Mouse (Mus musculus) E14TG2a.4 (cell line): ENCODE measurements around the gene Ccdc88c.

Experiments
- H3K27me3 ChIP-seq: 2 replicates; pipeline ENCODE4 v1.6.1; 2014; ENCODE audit warnings: low read length, control low read depth; ENCODE audit not compliant: insufficient read depth
- H3K36me3 ChIP-seq: 2 replicates; pipeline ENCODE4 v1.6.1; 2014; ENCODE audit warnings: low read length, control low read depth; ENCODE audit not compliant: insufficient read depth
- H3K4me1 ChIP-seq: replicated peaks from 2 replicates; pipeline ENCODE4 v1.6.1; 2014; ENCODE audit warnings: low read depth, low read length, control low read depth
- H3K4me3 ChIP-seq: replicated peaks from 2 replicates; pipeline ENCODE4 v1.5.1; 2014; ENCODE audit warnings: mild to moderate bottlenecking, low read length
- H3K9me3 ChIP-seq: 2 replicates; pipeline ENCODE4 v1.6.1; 2014; ENCODE audit warnings: low read length, control low read depth
- CTCF ChIP-seq: conservative IDR thresholded peaks from 2 replicates; pipeline ENCODE4 v1.5.1; 2014; ENCODE audit warnings: low read length
- NANOG ChIP-seq: IDR thresholded peaks from 2 replicates; pipeline ENCODE4 v1.6.1; 2014; ENCODE audit warnings: borderline replicate concordance, low read length, mixed read lengths
- POU5F1 ChIP-seq: IDR thresholded peaks from 2 replicates; pipeline ENCODE4 v1.6.1; 2014; ENCODE audit warnings: low read length, borderline replicate concordance

The Ccdc88c gene

DNA sequence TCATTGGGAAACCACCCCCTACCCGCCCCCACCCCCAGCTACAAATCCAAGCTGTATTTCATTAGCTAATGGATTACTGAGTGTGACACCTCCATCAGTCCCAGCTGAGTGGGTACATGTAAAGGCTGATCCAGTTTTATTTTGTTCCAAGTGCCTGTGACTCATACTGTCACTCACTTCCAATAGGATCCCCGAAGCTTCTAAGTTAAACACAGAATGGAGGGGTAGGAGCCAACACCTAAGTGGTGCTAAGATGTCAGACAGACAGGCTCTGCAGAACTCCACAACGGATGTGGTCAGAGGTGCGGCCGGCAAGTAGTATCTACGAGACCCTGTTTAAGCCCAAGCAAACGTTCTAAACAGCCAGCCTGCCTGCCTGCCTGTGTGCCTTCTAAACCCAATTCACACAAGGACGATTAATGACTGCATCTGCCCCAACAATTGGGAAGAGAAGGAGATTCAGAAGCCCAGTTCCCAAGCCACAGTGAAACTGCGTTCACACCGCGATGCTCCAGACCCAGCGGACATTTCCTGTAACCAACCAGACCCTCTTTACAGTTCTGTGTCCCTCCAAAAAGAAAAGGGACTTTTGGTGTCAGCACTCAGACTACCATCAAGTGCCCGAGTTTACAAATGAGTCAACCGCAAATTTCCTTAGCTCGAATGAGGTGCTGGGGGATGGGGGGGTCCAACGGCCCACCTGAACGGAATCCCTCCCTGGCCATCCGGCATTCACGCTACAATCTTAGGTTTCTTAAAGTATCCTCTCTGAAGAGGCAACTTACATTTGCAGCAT is 1.2 kb downstream of the Ccdc88c start:
- TF ChIP-seq NANOG = no peak
- no peak for TF ChIP-seq POU5F1
- TF ChIP-seq CTCF = no peak
- Histone ChIP-seq H3K4me3 (peak overlapping the region; percentile 95), H3K27me3 (no peaks in the 10 kb centered on the region; the same call in 1 of the 2 replicates), H3K4me1 (peaks cover 57% of the 10 kb centered on the region), H3K9me3 (no peaks in the 10 kb centered on the region), H3K36me3 (peaks cover 25% of the 10 kb centered on the region)

DNA sequence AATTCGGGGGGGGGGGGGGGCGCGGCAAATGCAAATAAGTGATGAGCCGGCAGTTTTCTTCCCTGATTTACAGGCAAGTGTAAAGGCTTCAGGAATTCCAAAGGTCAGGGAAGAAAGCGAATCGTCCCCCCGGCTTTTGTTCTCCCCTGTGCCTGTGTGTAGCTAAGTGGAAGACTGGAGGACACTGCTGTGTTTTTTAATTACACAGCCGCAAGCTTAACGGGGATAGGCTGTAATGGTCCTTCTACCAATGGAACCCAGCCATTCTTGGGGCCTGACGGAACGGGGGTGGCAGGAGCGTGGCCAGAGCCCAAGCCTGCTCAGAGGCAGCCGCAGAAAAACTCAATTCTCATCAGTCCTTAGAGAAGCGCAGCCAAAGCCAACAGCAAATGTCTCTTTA is 1.9 kb downstream of the Ccdc88c start:
- Histone ChIP-seq H3K9me3 (no peaks in the 10 kb centered on the region), H3K4me3 (peak overlapping the region; percentile 95), H3K27me3 (no peaks in the 10 kb centered on the region; the same call in 1 of the 2 replicates), H3K4me1 (peaks cover 64% of the 10 kb centered on the region), H3K36me3 (peaks cover 32% of the 10 kb centered on the region)
- no peak for TF ChIP-seq NANOG
- TF ChIP-seq POU5F1 = no peak
- no peak for TF ChIP-seq CTCF

DNA sequence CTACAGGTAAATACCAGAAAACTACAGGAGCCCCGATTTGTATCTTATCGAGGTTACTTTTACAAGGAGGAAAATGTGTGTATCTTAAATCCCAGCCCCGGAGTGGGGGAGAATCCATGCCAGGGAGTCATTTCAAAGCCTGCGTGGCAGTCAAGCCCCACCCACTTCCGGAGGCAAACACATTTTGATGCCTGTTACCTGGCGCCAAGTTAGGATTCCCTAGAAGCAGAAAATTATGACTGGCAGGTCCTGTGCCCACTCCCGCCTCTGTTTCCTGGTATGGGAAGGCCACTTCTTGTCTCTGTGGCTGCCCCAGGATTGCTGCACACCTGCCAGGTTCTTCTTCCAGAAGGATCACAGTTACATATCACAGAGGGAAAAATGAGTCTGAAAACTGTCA is 2.3 kb downstream of the Ccdc88c start:
- Histone ChIP-seq H3K27me3 (no peaks in the 10 kb centered on the region; the same call in 1 of the 2 replicates), H3K9me3 (no peaks in the 10 kb centered on the region), H3K36me3 (peaks cover 37% of the 10 kb centered on the region), H3K4me3 (peak overlapping the region; percentile 95; the same call in 1 of the 2 replicates), H3K4me1 (peaks cover 68% of the 10 kb centered on the region)
- TF ChIP-seq POU5F1 = no peak
- TF ChIP-seq CTCF = no peak
- no peak for TF ChIP-seq NANOG

- no peaks in the 10 kb centered on the region; the same call in 1 of the 2 replicates for H3K27me3 ChIP-seq
- H3K9me3 ChIP-seq = no peaks in the 10 kb centered on the region
- H3K4me3 ChIP-seq = peak overlapping the region; percentile 95; the same call in 1 of the 2 replicates
- H3K4me1 ChIP-seq = peaks cover 73% of the 10 kb centered on the region
- peaks cover 42% of the 10 kb centered on the region for H3K36me3 ChIP-seq
- TF ChIP-seq CTCF (no peak), NANOG (no peak), POU5F1 (no peak)
Observed at GRCm38 (mm10) chr12:101026025-101026424, 2.8 kb downstream of the Ccdc88c start.

- peak overlapping the region; percentile 53 for H3K4me3 ChIP-seq
- TF ChIP-seq NANOG (no peak), CTCF (no peak), POU5F1 (no peak)
- H3K9me3 ChIP-seq = no peaks in the 10 kb centered on the region
- H3K4me1 ChIP-seq = peaks cover 80% of the 10 kb centered on the region
- H3K36me3 ChIP-seq = peaks cover 48% of the 10 kb centered on the region
- no peaks in the 10 kb centered on the region; the same call in 1 of the 2 replicates for H3K27me3 ChIP-seq
Observed at GRCm38 (mm10) chr12:101025379-101025778, 3.5 kb downstream of the Ccdc88c start.

DNA sequence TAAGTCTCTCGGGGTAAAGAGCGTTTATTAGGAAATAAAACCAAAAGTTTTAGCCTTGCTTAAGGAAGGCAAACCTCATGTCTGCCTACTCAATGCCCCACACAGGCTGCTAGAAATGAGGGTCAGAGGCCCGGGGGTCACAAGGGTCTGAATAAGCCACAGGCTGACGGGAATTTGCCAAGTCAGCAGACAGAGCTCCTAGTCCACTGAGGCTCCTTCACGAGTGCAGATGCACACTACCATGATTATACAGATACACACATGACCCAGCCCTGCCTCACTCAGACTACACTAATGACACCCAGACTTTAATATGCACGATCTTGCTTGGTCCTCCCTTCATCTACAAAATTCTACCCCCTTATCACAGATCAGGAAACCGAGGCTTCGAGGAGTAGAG is 4.0 kb downstream of the Ccdc88c start:
- H3K27me3 ChIP-seq = no peaks in the 10 kb centered on the region; the same call in 1 of the 2 replicates
- no peaks in the 10 kb centered on the region for H3K9me3 ChIP-seq
- H3K4me3 ChIP-seq = peak overlapping the region; percentile 53; the same call in 1 of the 2 replicates
- peaks cover 53% of the 10 kb centered on the region for H3K36me3 ChIP-seq
- peaks cover 85% of the 10 kb centered on the region for H3K4me1 ChIP-seq
- TF ChIP-seq CTCF (no peak), POU5F1 (no peak), NANOG (no peak)

DNA sequence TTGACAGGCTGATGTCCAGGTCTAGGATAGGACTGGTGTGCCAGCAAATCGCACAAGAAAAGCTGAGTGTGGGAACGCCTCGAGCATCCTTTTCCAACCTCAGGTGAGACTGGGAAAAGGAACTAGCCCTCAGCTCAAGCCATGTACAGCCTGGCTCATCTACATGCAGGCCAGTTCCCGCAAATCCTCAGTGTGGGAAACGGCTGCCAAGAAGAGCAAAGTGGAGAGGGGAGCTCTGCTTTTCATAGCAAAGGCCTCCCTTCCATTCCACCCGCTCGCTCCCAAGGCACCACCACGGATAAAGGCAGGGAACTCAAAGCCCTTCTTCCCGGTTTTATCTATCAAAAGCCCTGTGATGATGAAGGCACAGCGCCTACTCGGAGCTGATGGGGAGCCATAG is 5.7 kb downstream of the Ccdc88c start:
- no peak overlapping the region for H3K4me3 ChIP-seq
- H3K9me3 ChIP-seq = no peaks in the 10 kb centered on the region
- TF ChIP-seq POU5F1 (no peak), CTCF (no peak), NANOG (no peak)
- H3K4me1 ChIP-seq = peaks cover 100% of the 10 kb centered on the region
- H3K36me3 ChIP-seq = peaks cover 58% of the 10 kb centered on the region
- H3K27me3 ChIP-seq = no peaks in the 10 kb centered on the region; the same call in 1 of the 2 replicates

- peaks cover 100% of the 10 kb centered on the region for H3K4me1 ChIP-seq
- no peaks in the 10 kb centered on the region for H3K27me3 ChIP-seq
- H3K9me3 ChIP-seq = no peaks in the 10 kb centered on the region
- TF ChIP-seq CTCF (no peak), NANOG (no peak), POU5F1 (no peak)
- no peak overlapping the region for H3K4me3 ChIP-seq
- H3K36me3 ChIP-seq = peaks cover 58% of the 10 kb centered on the region
Observed at GRCm38 (mm10) chr12:101022353-101022752, 6.5 kb downstream of the Ccdc88c start.
